Mouse (Mus musculus) CD4-positive, CD25-positive, alpha-beta regulatory T cell, adult 9 weeks (primary cell): ENCODE measurements around the gene Mmd. TPM values are rescaled to one million over a fixed set of nuclear protein-coding genes. Genes with fewer than 3 reads are reported as not detected.

Experiments
- polyA plus RNA-seq: library from polyadenylated mRNA; unstranded; fragments of 100-300 nt; shearing (Covaris generic); gene quantifications from one replicate; pipeline ENCODE4 v1.2.1, GENCODE M21; 2017

Gene Mmd
- polyA plus RNA-seq: 21.9 TPM

GRCm38 (mm10) chr11:90249025-90249650 is at the start of gene Mmd:
Gene Mmd, plus strand, starts transcription at chr11:90249456.

Other genes with a start within 250 kb of the Mmd start
- gene Pctp, start 246.6 kb upstream of the Mmd start, polyA plus RNA-seq: 11.1 TPM
- gene Tmem100, start 219.1 kb upstream of the Mmd start, polyA plus RNA-seq: not detected
- gene Gm45716, start 61.8 kb upstream of the Mmd start, polyA plus RNA-seq: 4.9 TPM
- gene Hlf, start 141.4 kb downstream of the Mmd start, polyA plus RNA-seq: 0.19 TPM